Mouse (Mus musculus) adrenal gland, postnatal 4 days (tissue): ENCODE data around the gene Prex1. TPM values are rescaled to one million over a fixed set of nuclear protein-coding genes. Genes with fewer than 3 reads are reported as not detected.
"Not testable (repeated sequence)": the region's sequence is repeated elsewhere in the genome, so short reads cannot be mapped to it uniquely, and the experiment has no call there.

Source experiments
- DNase-seq, 2 experiments: peaks; one replicate each; pipeline ENCODE4 v3.0.0; 2021 to 2022; ENCODE audit warnings: low spot score in 2 of 2, mixed read lengths in 2 of 2
- total RNA-seq, 2 experiments: library from RNA; stranded (reverse); gene quantifications; 2 replicates each; pipeline ENCODE4 v1.2.3; 2021

Gene Prex1
- total RNA-seq, 2 experiments from 2014 or later = 20.9 to 21.2 TPM

GRCm38 (mm10) chr2:166522612-166523120, 191.0 kb downstream of the Prex1 start:
- DNase-seq = no peak

GRCm38 (mm10) chr2:166521878-166522611, 191.6 kb downstream of the Prex1 start:
- no peak for DNase-seq

GRCm38 (mm10) chr2:166521461-166521860, 192.2 kb downstream of the Prex1 start:
- DNase-seq = no peak

GRCm38 (mm10) chr2:166520536-166520935, 193.1 kb downstream of the Prex1 start:
- no peak for DNase-seq

DNA sequence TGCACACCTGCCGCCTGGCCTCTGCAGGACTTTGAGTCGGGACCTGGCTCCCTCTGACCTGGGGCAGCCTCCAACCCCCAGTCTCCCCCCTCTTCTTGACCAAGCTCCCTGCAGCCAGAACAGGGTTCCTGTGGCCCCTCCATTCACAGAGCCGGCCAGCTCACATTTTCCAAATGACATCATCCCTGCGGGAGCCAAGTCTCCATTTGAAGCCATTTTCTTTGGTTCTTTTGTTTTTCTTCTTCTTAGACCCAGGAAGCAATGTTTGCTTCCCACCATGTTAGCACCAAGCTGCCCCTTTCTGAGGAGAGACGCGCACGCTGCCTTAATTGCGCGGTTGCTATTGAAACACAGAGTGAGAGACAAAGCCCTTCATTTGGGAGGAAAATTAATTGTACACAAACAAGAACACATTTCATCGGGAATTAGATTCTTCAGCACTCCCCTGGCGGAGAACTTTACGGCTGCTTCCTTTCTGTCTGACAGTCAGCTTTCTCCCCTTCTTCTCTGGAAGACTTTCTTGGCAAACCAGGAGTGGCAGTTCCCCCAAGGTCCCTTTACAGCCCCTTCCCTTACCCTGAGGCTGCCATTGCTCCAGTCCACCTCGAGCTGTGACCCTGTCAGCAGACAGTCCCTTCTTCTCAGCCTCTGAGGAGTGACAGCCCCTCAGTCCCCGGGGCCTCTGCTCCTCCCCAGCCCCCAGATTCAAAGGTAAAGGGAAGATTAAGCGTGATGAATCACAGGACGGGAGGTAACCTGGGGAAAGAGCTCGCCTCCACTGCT, 196.0 kb downstream of the Prex1 start:
- DNase-seq = not testable (repeated sequence)

DNA sequence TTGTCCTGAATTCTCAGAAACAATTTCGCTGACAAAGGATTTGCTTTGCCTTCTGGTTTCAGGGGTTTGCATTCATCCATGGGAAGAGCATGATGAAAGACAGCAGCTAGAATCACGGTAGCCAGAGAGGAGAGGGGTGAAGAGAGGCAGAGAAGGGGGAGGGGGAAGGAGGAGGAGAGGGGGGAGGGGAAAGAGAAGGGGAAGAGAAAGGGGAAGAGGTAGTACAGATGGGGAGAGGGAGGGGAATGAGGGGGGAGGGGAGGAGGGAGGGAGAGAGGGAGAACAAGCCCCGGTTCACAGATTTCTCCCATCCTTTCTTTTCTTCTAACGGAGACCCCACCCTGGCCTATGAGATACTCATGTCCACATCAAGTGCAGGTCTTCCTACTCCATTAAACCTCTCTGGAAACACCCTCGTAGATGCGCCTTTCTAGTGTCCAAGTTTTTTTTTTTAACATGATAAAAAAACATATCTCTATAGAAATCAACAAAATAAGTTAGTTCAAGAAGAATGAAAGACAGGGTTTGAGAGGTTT, 196.7 kb downstream of the Prex1 start:
- no peak for DNase-seq

Other genes starting within 250 kb of the Prex1 start
- 1 to 10 TPM; 6.4 to 7.2 TPM for gene Trp53rkb, start 78.7 kb upstream of the Prex1 start, total RNA-seq
- gene Arfgef2, start 91.8 kb upstream of the Prex1 start, total RNA-seq = 10 to 100 TPM; 45.2 to 46.4 TPM
- gene Cse1l, start 192.2 kb upstream of the Prex1 start, total RNA-seq = 10 to 100 TPM; 65.3 to 74.1 TPM